Mouse (Mus musculus) T-cell, adult 2 months (primary cell): Measurements from ENCODE around the gene Gm17783.
"Not testable (repeated sequence)": the region's sequence is repeated elsewhere in the genome, so short reads cannot be mapped to it uniquely, and the experiment has no call there.

Experiments used
- DNase-seq: peaks from one replicate; pipeline ENCODE4 v3.0.0; 2022; ENCODE audit warnings: low spot score

Gene Gm17783

DNA sequence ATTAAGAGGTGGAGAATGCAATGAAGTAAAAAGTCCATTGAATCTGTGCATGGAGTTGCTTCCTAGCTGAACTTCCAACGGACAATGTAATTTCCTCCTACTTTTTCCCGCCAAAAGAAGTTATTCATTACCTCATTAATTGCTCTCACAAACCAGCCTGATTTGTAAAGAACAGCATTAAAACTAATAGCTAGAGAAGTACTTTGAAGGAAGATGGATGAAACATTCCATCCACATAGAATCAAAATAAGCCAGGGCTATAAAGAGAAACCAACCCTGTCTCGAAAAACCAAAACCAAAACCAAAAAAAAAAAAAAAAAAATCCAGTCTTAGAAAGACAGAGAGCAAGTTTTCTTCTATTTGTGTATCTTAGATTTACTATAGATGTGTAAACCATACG is at the start of gene Gm17783:
Gene Gm17783, minus strand, starts transcription at position 101 of the 400 bp plus-strand sequence.
- DNase-seq = no peak

DNA sequence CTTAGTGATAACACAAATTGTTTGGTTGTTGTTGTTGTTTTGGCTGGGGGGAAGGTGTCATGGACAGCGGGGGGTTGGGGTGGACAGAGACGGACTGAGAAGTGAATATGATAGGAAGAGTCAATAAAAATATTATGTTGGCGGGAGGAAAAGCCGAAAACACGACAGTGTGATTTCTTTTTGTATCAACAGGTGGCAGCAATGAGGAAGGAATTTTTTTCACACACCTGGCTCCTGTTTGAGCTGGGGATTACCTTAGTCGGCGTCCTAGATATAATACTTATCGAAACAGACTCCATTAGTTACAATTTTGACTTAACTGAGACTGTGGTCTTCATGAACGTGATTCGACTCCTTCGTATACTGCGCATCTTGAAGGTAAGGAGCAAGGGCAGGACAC is 48.0 kb upstream of the Gm17783 start:
- no peak for DNase-seq

DNA sequence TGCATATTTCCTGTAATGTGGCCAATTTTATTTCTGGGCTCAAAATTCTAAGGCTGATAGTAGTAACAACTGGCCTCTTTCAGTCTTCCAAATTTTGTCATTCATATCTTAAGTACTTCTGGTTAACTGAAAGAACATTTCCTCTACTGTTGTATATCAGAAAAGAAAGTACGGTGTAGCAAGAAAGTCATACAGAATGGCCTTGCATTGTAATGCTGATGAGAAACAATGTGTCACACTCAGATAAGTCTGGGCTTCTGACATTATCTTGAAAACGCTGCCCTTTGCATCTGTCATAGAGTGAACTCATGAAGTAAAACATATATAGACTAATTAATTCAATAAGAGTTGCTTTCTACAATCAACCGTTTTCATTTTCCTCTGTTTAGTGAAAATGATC is 40.5 kb upstream of the Gm17783 start:
- DNase-seq = no peak

DNA sequence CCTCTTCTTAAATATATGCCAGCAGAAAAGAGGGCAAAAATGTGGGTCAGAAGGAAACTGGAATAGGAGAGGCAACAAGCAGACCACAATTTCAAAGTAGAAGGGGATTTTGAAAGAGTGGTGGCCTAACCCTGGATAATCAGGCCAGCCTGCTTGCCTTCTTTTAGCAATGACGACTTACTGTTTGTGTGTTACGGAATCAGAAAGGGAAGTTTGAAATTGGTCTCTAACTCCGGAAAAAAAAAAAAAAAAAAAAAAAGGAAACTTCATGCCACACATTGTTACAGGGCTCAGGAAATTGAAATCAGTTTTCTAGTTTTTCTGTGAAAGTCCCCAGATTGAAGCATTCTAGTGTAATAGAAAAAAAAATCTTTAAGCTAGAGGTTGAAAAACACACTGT is 29.9 kb upstream of the Gm17783 start:
- no peak for DNase-seq

DNA sequence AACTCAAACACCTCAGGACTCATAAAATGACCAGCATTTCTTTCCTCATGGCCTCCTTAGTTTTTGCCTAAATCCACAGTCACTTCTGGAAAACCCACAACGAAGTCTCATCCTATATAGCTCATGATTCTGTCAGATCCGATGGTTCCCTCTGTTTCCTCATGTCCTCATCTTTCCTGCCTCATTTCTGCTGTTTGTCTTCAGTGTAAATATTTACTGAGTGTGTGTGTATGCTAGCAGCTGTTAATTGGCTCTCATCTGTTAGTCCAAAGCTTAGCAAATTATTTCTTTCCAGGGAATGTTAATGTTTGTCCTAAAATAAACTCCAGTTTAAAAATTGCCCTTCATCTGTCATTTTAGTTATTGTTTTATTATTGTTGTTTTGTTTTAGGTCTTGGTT is 19.7 kb upstream of the Gm17783 start:
- DNase-seq = no peak

DNA sequence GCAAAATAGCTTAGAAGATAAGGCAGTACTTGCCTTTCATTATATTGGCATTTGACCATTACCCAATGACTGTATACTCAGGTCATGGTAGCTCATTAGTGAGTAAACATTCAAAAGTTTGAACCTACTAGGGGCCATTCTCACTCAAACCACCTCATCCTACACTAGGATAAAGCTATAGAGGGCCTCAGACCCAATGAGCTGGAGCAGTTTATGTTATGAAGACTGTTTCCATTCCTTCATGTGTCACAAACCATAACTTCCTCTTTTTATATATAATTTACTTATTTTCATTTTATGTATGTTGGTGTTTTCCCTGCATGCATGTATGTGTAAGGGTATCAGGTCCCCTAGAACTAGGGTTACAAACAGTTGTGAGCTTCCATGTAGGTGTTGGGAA is 16.1 kb upstream of the Gm17783 start:
- no peak for DNase-seq

DNA sequence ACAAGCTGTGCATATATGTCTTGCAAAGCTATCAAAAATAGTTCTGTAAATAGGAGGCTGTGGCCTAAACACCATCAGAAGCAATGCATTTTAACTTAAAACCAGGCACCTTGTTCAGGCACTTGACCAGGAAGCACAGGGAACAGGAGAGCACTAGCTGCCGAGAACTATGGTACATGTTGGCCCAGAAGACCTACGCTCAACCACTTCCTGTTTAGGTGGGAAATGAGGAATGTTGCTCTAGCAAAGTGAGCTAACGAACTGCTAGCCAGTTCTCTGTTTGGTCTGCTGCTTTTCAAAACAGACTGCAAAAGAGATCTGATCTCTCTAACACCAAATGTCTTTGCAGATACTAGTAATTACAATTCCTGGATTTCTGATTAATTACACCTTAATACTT is 12.5 kb upstream of the Gm17783 start:
- DNase-seq = peak; percentile 5

DNA sequence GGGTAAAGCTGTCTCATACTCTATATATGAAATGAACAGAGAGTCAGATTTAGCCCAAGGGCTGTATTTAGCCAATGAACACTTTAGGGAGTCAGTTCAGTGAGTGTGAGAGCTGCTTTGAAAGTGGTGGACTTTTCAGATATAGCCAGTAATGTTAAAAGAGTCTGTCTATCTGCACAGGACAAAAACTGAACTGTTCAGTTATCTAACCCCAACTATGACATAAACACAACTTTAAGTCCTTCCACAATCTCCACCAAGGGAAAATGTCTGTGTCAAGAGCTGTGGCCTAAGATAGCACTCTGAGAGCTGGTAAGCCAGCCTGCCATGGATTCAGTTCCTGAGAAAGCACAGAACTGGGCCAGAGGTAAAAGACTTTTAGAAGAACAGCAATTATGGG is 10.3 kb upstream of the Gm17783 start:
- no peak for DNase-seq

DNA sequence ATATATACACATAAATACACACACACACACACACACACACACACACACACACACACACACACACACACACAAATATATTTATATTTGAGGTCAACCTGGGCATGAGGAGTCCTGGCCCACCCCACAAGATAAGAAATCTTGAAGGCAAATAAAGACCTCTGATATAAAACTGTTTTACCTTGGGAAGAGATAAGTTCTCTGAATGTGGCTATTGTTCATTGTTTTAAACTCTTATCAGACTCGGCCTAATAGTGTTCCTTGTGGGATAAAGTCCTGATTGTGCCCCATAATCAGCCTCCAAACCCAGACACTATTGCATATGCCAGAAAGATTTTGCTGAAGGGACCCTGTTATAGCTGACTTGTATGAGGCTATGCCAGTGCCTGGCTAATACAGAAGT is 6.5 kb upstream of the Gm17783 start:
- DNase-seq = not testable (repeated sequence)

DNA sequence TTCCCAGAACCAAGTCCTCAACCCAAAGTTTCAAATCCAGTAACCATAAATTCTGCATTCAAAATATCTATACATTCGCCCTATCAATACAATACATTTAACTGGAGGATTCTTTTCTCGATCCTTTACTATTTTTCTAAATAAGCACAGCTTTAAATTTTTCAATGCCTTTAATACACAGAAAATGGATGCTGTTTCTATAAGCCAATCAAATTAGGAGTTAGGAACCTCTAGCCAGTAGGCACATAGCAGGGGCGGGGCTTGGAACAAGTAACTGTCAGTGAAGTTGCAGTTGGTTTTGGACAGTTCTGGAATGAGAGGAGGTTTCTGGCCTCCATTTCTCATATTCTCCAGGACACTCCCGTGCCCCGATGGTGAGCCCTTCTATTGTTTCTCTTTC is 3.2 kb upstream of the Gm17783 start, which contains the start of gene Slc9c1:
Gene Slc9c1, plus strand, starts transcription at position 301 of the 400 bp plus-strand sequence.
- DNase-seq = no peak

DNA sequence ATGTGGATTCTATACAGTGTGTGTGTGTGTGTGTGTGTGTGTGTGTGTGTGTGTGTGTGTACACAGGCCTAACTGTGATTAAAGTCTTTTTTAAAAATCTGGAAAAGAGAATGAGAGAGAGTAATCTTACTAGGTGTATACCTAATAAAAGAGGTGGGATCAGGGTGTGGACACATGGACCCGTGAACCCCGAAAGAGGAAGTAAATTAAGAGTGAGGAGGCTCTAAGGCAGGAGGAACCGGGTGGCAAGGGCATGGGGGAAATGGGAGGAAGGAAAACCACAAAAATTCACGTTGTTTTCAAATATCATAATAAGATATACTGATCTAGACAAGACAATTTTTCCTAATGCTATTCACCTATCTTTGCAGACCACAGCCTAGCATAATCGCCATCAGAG is 6.3 kb downstream of the Gm17783 start:
- no peak for DNase-seq

DNA sequence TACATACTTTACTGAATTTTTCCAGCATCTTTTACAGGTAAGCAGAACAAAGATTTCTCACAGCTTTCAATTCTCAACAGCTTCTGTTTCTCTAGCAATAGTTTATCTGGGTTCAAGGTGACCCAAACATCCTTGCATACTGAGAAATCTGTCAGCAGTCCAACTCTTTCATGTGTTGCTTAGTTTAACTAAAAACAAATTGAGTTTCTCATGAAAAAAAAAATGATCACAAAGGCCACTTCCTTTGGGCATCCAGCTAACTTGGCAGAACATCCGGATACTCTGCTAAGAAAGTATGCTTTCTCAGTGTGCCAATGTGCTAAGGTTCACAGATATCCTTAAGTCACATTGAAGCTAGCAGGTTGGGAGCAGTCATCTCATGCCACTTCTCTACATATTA is 36.5 kb downstream of the Gm17783 start:
- no peak for DNase-seq

DNA sequence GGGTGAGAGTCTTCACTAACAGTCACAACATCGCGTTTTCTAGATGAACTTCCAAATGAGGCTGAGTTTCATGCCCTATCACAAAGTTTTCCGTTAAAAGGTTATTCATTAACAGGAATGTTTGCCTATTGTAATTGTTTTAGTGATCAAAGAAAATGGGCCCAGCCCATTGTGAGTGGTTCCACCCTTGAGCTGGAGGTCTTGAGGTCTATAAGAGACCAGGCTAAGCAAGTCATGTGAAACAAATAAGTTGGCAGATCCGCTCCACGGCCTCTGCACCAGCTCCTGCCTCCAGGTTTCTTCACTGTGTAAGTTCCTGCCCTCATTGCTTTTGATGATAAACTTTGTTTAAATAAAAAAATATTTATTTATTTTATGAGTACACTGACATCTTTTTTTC is 38.9 kb downstream of the Gm17783 start, which contains the start of gene Gm609:
Gene Gm609, minus strand, starts transcription at position 43 of the 400 bp plus-strand sequence.
- no peak for DNase-seq

DNA sequence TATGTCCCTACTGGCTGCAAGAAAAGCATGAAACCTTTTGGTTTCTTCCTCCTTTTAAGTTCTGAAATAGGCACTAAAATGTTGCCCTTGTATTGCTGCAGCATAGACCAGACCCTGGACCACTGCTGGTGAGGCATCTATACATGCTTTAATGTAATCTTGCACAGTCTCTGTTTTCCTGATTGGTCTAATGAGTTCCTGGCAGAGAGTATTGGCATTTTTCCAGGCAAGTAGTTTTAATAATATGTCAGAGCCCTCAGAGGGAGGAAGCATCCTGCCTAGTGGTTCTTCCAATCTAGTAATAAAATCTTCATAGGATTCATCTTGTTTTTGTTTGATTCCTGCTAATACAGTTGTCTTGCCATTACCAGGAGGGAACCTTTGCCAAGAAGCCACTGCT is 54.9 kb downstream of the Gm17783 start:
- DNase-seq = no peak

DNA sequence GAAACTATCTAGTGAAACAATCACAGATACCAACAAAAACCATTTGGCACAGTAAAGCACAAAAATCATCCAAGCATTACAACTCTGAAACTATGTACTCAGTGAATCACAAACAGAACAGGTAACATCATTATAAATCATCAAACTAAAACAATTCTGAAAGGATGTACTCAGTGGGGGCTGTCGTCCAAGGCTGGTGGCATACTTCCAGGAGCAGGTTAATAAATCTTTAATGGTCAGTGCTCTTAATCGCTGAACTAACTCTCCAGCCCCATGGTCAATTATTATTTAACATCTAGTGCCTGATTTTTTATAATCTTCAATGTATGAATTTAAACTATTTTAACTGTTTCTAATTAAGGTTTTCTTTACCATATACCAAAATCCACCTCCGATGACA is 60.0 kb downstream of the Gm17783 start:
- DNase-seq = not testable (repeated sequence)
